Mouse (Mus musculus) spleen, postnatal 4 days (tissue): ENCODE results near the gene Pias4.
"Not testable (repeated sequence)": the region's sequence is repeated elsewhere in the genome, so short reads cannot be mapped to it uniquely, and the experiment has no call there.

ENCODE experiments used
- DNase-seq, 2 experiments: peaks; one replicate each; pipeline ENCODE4 v3.0.0; 2022; ENCODE audit warnings: low spot score in 2 of 2

Pias4 gene

DNA sequence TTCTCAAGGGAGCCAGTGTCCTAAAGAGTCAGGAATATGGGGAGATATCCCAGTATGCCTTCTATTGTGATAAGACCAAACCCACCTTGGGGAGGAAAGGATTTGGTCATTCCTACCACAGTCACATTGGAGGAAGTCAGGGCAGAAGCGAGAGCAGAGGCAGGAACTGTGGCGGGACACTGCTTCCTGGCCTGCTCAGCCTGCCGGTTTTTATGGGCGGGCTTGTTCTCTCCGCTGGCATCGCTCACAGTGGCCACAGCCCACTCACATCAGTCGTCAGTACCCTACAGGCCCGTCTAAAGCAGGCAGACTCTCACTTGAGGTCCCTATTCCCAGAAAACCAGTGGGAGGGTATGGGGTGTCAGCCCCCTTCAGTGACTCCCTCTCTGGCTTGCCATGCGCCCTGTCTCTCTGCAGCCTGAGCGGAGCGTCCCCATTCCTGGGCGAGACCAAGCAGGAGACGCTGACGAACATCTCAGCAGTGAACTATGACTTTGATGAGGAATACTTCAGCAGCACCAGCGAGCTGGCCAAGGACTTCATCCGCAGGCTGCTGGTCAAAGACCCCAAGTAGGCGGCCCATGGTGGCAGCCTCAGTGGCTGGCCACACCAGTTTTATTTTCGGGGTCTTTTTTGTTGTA is 23.7 kb upstream of the Pias4 start:
- no peak for DNase-seq

DNA sequence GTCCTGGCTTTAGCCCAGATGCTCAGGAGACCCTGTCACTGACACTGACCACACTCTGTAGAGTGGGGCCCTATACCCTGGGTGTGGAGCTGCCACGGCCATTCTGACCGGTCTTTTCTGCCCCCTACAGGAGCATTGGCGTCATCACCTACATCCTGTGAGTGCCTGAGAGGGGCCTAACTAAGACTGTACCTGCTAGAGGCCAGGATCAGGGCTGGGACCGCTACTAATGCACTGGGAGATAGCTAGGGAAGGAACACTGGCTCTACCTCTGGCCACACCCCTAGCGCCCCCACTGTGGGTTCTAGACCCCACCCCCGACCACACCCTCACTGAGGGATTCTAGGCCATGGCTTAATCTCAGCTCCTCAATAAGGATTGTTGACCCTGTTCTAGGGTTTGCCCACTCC is 23.2 kb upstream of the Pias4 start:
- no peak for DNase-seq

DNA sequence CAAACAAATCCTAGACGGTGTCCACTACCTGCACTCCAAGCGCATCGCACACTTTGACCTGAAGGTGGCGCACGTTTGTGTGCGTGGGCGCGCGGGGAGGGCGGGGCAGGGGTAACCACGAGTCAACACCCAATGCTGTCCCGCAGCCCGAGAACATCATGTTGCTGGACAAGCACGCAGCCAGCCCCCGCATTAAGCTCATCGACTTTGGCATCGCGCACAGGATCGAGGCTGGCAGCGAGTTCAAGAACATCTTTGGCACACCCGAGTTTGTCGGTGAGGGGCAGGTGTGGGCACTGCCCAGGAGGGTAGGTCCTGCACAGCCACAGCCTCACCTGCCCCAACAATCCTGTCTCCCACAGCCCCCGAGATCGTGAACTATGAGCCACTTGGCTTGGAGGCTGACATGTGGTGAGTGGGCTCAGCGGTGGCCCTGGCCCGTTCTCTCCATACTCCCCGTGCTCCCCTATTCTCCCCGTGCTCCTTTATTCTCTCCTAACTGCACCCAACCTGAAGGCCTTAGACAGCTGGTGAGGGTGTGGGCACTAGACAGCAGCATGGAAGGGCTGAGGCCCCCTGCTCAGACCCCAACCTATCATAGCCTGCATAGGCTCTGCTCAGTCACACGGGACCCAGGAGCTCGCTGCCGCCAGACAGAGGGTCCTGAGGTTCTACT is 22.7 kb upstream of the Pias4 start:
- DNase-seq: no peak

DNA sequence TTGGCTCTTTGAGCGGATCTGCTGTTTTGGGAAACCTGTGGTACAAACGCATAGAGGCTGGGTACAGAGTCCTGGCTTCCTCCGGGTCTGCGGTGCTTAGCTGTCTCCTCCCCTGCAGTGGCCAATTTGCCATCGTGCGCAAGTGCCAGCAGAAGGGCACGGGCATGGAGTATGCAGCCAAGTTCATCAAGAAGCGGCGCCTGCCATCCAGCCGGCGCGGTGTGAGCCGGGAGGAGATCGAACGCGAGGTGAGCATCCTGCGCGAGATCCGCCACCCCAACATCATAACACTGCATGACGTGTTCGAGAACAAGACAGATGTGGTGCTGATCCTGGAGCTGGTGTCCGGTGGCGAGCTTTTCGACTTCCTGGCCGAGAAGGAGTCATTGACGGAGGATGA is 22.1 kb upstream of the Pias4 start:
- DNase-seq: no peak

DNA sequence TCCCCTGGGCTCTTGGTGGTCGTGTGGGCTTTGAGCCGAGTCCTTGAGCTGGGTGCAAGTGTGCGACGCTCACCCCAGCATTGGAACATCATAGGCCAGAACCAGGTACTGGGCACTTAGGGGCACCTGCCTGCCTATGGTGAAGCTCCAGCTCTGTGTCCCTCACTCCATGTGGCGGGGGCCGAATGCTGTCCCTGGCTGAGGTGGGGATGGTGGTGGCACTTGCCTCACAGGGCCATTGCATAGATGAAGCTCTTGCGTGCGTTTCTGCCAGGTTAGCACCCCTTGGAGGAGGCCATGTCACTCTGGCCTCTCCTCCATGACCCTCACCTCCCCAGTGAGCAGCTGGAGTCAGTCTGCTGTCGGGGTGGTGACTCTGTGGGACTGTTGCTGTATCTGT is 19.4 kb upstream of the Pias4 start:
- DNase-seq: no peak

DNA sequence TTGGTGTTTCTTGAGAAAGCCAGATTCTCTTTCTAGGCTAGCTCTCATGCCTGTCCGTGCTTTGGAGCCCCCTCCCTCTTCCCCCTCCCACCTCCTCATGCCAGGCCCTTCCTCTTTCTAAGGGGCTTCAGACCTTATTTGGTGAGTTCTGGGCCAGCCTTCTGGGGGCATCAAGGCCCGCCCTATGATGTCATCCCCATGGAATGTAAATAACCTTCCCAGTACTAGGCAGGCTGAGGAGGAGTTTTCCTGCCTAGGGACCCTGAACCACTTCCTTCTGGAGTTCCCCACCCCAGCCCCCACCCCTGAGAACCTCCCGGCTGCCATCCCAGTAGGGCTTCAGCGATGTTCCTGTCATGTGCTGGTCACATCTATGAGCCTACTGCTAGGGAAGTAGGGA is 17.0 kb upstream of the Pias4 start:
- DNase-seq: no peak

DNA sequence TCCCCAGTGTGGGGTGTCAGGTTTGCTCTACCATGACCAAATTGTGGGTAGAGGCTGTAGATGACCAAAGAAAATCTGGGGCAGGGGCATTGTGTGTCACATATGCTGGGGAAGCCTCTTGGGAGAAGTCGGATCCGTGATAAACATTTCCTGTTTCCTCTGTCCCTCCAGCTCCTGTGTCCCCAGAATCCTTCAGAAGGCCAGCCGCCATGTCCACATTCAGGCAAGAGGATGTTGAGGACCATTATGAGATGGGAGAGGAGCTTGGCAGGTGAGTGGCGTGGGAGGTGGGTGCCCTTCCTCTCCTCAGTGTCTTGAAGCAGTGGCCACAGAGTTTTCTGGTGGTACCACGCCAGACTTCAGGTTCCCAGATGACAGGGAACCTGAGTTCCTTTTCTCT is 16.1 kb upstream of the Pias4 start, which contains the start of gene 4930442H23Rik:
4930442H23Rik (minus strand) TSS at position 45 of the 400 bp plus-strand sequence.
- DNase-seq: no peak

DNA sequence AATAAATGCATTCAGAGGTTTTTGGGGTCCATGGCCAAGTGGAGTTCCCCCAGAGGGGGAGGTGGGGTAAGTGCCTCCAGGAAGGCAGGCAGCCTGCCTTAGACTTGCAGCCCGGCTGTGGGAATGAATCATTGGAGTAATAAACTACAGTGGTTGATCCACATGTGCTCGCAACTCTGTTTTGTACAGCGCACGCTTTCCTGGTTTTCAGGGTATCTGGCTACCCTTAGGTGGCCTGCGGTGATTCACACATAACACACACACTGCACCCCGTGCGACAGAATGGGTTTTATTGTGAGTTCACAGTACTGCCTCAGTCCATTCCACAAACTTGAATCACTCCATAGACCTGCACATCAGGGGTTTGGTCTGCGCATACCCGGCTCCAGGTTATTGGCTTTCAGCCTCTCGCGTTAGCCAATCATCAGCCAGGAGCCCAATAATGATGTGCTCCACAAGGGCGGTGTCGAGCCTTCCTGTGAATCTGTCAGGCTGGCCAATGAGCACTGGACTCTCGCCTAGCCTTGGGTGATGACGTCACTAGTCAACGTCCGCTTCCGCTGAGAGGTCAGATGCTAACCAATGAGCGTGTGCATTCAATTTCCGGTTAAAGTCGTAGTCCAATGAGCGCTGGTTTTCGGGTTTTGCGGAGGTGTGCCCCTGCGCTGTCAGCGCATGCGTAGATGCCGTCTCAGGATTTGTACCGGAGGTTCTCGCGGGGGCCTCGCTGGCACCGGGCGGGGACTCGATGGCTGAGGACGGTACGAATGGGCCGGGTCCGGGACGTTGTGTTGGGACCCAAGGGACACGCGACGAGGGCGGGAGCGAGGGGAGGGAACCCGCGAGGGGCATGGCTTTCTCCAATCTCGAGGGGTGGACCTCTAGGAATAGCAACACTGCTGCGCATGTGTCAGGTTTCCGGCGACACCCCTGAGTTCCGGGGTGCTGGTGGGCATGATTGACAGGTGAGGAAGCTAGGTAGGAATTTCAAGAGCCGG is 14.9 kb upstream of the Pias4 start, which contains the start of gene Dapk3:
Dapk3 (plus strand) TSS at position 670 of the 998 bp plus-strand sequence.
- DNase-seq: peak; percentile 93 to 96

DNA sequence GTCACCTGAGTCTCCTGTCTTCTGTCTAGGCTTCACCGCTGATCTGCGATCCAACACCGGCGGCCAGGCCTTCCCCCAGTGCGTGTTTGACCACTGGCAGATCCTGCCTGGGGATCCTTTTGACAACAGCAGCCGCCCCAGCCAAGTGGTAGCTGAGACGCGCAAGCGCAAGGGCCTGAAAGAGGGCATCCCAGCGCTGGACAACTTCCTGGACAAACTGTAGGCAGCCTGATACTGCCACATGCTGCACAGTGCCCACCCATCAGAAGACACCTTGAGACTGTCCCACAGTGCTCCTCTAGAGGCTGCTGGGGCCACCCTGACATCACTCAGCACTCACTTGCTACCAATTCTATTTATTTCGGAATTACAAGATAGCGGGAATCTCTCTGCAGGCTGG is 14.1 kb upstream of the Pias4 start:
- not testable (repeated sequence) for DNase-seq

DNA sequence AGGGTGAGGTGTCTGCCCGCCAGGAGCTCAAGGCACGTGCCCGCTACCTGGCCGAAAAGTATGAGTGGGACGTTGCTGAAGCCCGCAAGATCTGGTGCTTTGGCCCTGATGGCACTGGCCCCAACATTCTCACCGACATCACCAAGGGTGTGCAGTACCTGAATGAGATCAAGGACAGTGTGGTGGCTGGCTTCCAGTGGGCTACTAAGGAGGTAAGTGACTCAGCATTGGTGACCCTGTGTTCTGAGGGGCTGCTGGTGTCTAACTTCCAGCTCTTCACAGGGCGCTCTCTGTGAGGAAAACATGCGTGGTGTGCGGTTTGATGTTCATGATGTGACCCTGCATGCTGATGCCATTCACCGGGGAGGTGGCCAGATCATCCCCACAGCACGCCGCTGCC is 13.2 kb upstream of the Pias4 start:
- no peak for DNase-seq

DNA sequence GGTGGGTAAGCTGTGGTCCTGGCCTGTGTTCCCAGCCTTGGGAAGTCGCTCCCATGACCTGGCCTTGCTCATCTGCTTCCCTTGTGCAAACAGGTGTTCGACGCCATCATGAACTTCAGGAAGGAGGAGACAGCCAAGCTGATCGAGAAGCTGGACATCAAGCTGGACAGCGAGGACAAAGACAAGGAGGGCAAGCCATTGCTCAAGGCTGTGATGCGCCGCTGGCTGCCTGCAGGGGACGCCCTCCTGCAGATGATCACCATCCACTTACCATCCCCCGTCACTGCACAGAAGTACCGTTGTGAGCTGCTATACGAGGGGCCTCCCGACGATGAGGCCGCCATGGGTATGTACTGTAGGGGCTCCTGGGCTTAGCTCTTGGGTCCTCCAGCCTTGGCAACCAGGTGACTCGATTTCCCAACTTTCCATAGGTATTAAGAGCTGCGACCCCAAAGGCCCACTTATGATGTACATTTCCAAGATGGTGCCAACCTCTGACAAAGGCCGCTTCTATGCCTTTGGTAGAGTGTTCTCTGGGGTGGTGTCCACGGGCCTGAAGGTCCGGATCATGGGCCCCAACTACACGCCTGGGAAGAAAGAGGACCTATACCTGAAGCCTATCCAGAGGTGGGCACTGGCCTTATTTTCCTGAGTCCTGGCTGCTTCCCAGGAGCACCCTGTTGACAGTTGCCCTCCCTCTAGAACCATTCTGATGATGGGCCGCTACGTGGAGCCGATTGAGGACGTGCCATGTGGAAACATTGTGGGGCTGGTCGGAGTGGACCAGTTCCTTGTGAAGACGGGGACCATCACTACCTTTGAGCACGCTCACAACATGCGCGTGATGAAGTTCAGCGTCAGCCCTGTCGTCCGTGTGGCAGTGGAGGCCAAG is 12.0 kb upstream of the Pias4 start:
- DNase-seq: no peak

DNA sequence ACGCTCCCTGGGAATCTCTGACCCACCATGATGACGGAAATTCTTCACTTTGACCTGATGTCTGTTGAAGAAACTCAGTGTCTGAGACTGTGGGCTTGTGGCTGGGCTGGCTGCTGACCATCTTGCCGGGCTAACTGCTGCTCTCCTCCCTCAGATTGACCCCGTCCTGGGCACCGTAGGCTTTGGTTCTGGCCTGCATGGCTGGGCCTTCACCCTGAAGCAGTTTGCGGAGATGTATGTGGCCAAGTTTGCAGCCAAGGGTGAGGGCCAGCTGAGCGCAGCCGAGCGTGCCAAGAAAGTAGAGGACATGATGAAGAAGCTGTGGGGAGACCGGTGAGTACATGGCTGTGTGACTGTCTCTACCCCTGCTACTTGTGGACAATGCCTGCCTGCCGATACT is 11.2 kb upstream of the Pias4 start:
- no peak for DNase-seq

DNA sequence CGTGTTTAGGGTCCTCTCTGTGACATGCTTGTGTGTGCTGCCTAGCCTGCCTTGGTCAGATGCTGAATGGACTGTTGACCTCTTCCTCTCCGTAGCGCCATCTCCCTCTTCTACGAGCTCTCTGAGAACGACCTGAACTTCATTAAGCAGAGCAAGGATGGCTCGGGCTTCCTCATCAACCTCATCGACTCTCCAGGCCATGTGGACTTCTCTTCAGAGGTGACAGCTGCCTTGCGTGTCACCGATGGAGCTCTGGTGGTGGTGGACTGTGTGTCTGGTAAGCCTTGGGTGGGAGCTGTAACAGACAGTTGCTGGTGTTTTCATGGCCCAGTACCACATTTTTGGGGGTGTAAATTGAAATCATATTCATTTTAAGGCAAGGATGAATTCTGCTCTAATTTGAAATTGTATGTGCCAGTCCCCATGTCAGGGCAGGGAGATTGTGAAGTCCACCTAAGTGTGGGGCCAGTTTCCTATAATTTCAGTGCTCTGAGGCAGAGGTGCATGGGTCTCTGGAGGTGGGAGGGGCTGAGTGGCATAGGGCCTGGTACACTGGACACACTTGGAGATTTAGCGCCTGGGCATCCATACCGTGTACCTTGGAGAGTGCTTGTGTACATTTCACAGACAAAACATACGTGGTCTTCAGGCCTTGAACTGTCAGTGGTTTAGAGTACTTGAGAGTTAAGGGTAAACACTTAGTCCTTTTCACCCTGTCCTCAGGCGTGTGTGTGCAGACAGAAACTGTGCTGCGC is 10.4 kb upstream of the Pias4 start:
- DNase-seq: peak; percentile 69 to 89

DNA sequence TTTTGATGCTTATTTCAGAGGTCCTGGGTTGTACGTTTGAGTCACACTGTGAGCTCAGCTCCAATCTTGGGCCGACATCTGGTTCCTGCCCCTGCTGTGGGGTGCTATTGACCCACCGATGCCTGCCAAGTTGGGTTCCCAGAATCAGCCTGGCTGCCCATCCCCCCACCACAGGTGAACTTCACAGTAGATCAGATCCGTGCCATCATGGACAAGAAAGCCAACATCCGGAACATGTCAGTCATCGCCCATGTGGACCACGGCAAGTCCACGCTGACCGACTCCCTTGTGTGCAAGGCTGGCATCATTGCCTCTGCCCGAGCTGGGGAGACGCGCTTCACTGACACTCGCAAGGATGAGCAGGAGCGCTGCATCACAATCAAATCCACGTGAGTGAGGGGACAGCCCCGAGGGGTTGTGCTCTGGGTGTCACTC is 9.8 kb upstream of the Pias4 start:
- DNase-seq: no peak

DNA sequence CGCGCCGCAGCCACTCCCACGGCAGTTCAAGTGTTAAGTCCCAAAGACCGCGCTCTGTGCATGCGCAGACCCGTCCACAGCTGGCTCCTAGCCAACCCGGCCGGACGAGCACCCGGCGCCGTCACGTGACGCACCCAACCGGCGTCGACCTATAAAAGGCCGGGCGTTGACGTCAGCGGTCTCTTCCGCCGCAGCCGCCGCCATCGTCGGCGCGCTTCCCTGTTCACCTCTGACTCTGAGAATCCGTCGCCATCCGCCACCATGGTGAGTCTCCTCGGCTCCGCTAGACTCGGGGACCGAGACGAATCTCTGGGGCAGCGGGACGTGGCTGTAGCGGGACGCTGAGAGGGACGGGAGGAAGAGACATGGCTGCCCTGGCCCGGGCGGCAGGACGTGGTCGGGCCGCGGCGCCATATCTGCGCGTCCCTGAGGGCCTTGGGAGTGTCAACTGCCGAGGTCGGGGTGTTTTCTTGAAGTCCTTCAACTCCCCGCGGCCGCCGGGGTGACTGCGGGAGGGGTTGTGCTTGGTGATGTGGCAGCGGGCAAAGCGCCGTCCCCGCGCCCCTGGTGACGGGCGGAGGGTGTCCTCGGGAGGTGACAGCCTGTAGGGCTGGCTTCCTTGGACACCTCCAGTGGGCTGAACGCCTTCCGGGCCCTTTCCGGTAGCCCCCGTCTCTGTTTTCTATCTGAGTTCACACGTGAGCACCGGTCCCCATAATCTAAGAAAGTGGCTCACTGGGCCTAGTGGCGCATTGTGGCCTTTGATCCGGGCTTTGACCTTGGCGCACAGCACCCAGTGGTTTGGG is 8.9 kb upstream of the Pias4 start, which contains the start of gene Eef2:
Eef2 (plus strand) TSS at position 166 of the 806 bp plus-strand sequence.
- peak; percentile 100 for DNase-seq

DNA sequence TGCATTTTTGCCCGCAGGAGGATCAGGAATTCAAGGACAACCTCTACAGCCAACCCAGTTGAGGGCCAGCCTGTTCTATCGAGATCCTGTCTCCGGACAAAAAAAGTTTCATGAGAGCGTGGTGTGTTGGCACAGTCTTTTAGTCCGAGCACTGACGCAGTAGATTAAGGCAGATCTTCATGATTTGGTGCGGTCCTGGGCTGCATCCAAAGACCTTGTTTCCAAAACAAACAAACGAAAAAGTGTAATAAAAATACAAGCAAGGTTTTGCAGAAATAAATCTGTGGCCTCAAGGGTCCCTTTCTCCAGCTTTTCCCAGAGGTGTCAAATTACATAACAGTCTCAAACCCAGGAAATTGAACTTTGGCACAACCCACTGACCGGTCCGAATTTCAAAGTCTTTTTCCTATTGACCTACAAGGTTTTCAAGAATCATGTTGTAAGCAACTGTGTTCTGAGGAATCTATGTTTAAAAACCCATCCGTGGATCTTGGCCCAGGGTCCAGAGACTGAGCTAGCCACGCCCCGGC is 8.3 kb upstream of the Pias4 start:
- DNase-seq: no peak

DNA sequence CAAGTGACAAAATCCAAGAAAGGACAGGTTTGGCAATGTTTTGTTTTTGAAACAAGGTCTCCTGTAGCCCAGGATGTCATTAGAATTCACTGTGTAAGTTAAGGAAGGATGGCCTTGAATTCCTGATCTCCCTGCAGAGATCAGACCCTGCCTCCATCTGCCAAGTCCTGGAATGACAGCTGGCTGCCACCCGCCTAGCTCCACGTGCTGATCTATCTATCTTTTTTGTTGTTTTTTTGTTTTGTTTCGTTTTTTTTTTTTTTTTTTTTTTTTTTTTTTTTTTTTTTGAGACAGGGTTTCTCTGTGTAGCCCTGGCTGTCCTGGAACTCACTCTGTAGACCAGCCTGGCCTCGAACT is 7.6 kb upstream of the Pias4 start:
- DNase-seq: not testable (repeated sequence)

DNA sequence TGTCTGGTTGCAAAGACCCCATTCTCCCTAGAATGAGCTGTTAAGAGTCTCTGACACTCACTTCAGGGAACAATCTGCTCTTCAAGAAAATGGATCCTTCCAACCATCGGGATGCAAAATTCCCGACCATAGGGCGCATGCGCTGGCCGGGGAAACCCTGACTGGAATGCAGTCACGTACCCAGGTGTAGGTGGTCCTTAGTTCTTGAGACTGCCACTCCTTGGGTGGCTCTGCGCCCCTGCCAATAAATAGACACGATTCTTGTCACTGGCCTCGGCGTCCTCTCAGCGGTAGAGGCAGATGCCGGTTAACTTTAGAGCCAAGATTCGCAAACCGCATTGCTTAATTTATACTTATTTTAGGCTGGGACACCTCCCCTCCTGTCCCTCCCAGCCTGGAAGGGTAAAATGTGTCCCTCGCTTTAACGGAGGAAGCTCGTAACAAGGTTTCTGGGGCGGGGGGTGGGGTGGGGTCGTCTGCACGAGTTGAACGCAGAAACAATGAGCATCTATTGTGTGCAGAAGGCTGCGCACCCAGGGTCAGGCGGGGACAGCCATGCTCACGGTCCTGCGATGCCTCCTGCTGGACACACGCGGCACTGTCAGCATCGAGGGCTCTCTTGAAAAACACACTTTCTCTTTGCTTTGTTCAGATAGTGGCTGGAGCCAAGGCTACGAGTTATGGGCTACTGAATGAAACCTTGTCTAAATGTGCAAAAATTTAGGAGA is 7.1 kb upstream of the Pias4 start:
- DNase-seq: peak; percentile 91 to 97

DNA sequence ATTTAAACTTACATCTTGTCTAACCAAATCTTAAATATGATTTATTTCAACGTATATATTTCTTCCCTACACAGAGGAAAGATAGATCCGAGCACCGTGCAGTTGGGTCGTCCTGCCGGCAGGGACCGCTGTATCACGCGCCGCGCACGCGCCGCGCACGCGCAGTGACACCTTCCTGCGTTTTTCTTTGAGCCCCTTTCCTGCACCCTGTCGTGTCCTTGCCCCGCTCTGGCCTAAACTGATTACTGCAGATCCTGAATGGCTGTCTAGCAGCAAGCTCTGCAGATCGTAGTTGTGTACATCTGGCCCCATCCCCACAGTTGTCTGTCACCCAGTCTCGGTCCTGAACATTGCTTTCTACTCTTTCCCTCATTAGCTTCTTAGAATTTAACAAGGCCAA is 5.4 kb upstream of the Pias4 start:
- DNase-seq: peak; percentile 83 to 94
